Mouse (Mus musculus): Measurements from ENCODE around the gene Fbxw7.

DNA sequence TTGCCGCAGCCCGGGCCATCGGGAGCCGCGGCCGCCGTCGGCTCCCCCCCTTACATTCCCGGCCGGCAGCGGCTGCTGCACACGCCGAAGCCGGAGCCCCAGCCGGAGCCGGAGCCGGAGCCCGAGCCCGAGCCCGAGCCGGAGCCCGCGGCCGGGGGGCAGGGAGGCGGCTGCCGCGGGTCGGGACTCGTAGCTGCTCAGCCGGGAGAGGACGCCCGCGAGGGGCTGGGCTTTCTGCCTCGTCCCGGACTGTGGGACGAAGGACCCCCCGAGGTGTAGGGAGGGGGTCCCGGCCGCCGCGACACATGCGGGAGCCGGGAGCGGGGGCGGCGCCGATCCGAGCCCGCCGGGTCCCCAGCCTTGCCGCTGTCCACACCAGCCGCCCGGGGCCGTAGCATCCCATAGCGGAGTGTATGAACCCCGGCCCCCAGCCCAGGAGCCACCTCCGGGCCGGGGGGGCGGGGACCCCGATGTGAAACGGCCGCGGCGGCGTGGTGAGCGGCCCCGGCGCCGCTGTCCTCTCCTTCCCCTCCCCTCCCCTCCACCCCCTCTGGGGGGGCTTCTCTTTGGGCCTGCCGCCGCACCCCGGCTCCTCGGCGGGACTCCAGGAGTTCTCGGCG lies at the start of gene Fbxw7:
- no peak for TF ChIP-seq KAT2A (IDR thresholded peaks at IDR 0.05; ENCODE audit: insufficient replicate concordance, low read length)
- 0 out of 2 replicates have a peak, but pooled peaks have one; percentile 15 for TF ChIP-seq MYC (IDR thresholded peaks at IDR 0.05; ENCODE audit: low read depth, low read length)
- no peak for TF ChIP-seq MAFK (IDR thresholded peaks at IDR 0.05; ENCODE audit: insufficient replicate concordance, low read length)
- no peak for TF ChIP-seq POLR2A (IDR thresholded peaks at IDR 0.05; ENCODE audit: low read depth, low read length)
- no peak for TF ChIP-seq EP300 (IDR thresholded peaks at IDR 0.05; ENCODE audit: low read length)
- no peak for TF ChIP-seq USF1 (IDR thresholded peaks at IDR 0.05; ENCODE audit: low read depth, low read length)
- no peak for TF ChIP-seq NRF1 (IDR thresholded peaks at IDR 0.05; ENCODE audit: low read depth, low read length)

Data from CH12.LX (cell line).